Mouse (Mus musculus) liver, embryonic 14.5 days (tissue): Measurements from ENCODE around the gene Fam189b. TPM values are rescaled to one million over a fixed set of nuclear protein-coding genes. Genes with fewer than 3 reads are reported as not detected.

Experiments used
- ATAC-seq: fragments of 200-750 bp; cut with Nextera tagmentation; 2 replicates; pipeline ENCODE4 v1.8.0; 2017; ENCODE audit warnings: moderate number of reproducible peaks, mild to moderate bottlenecking, moderate library complexity; ENCODE audit not compliant: insufficient read depth
- DNase-seq, 3 experiments: peaks; one replicate each; pipeline ENCODE4 v3.0.0-alpha.2; 2012 to 2013; ENCODE audit warnings: low read depth in 3 of 3, low spot score in 3 of 3
- H3K27ac ChIP-seq: fragments of 300-500 bp; sonication (generic); 2 replicates; pipeline ENCODE4 v1.5.1; 2014; ENCODE audit warnings: moderate library complexity, mild to moderate bottlenecking, control low read depth, inconsistent platforms
- H3K27me3 ChIP-seq: fragments of 300-500 bp; sonication (generic); 2 replicates; pipeline ENCODE4 v1.6.1; 2014; ENCODE audit warnings: mild to moderate bottlenecking, low read length, moderate library complexity; ENCODE audit not compliant: control insufficient read depth, insufficient read depth
- H3K36me3 ChIP-seq: fragments of 300-500 bp; sonication (generic); replicated peaks from 2 replicates; pipeline ENCODE4 v1.6.1; 2014; ENCODE audit warnings: low read depth; ENCODE audit not compliant: control insufficient read depth, insufficient read depth
- H3K4me1 ChIP-seq, 2 experiments: fragments of 200-500 bp in 1 of 2; fragments of 300-500 bp in 1 of 2; sonication (generic) in 1 of 2; replicated peaks; 2 replicates each; pipeline ENCODE4 v1.6.1; 2012 to 2014; ENCODE audit warnings: antibody characterized with exemption in 1 of 2, inconsistent platforms in 1 of 2, low read length in 1 of 2; ENCODE audit not compliant: control insufficient read depth in 2 of 2, insufficient read depth in 2 of 2
- H3K4me2 ChIP-seq: fragments of 300-500 bp; sonication (generic); 2 replicates; pipeline ENCODE4 v1.6.1; 2014; ENCODE audit warnings: low read depth, mild to moderate bottlenecking, control low read depth, moderate library complexity
- H3K4me3 ChIP-seq, 2 experiments: fragments of 200-500 bp in 1 of 2; fragments of 300-500 bp in 1 of 2; sonication (generic) in 1 of 2; 2 replicates each; pipeline ENCODE4 v1.5.1; 2012 to 2014; ENCODE audit warnings: low read depth in 2 of 2, low read length in 2 of 2, mild to moderate bottlenecking in 2 of 2, control low read depth in 1 of 2, inconsistent platforms in 1 of 2, moderate library complexity in 1 of 2; ENCODE audit not compliant: insufficient read depth in 1 of 2
- H3K9ac ChIP-seq: fragments of 300-500 bp; sonication (generic); replicated peaks from 2 replicates; pipeline ENCODE4 v1.6.1; 2014; ENCODE audit warnings: mild to moderate bottlenecking, control low read depth, moderate library complexity
- H3K9me3 ChIP-seq: fragments of 300-500 bp; sonication (generic); 2 replicates; pipeline ENCODE4 v1.6.1; 2016; ENCODE audit warnings: low read length, mixed read lengths; ENCODE audit not compliant: control insufficient read depth
- CTCF ChIP-seq: IDR thresholded peaks from 2 replicates; pipeline ENCODE4 v1.5.1; 2016; ENCODE audit warnings: antibody characterized with exemption, low read depth, control low read depth
- EP300 ChIP-seq: IDR thresholded peaks from 2 replicates; pipeline ENCODE4 v1.6.1; 2016; ENCODE audit warnings: antibody characterized with exemption, low read depth
- WGBS: fragments of 180-500 bp; shearing (Covaris S2); extraction: QIAGEN DNeasy Blood & Tissue Kit; methylation state at CpG from one replicate; pipeline ENCODE4 v1.1.7; 2014; ENCODE audit not compliant: insufficient replicate concordance; 5-methylcytosine and 5-hydroxymethylcytosine counted together
- polyA plus RNA-seq, 2 experiments: library from polyadenylated mRNA; depleted of rRNA in 1 of 2; stranded (reverse) in 1 of 2; unstranded in 1 of 2; fragments of >200 nt; fragmentation: Nextera tagmentation in 1 of 2; extraction: Ambion mirVana in 1 of 2; gene quantifications; 2 replicates each; pipeline versions ENCODE4 v1.2.1 to v1.2.3; 2012 to 2014

Fam189b gene
- polyA plus RNA-seq, 2 experiments, result 1.7 to 3.6 TPM

DNA sequence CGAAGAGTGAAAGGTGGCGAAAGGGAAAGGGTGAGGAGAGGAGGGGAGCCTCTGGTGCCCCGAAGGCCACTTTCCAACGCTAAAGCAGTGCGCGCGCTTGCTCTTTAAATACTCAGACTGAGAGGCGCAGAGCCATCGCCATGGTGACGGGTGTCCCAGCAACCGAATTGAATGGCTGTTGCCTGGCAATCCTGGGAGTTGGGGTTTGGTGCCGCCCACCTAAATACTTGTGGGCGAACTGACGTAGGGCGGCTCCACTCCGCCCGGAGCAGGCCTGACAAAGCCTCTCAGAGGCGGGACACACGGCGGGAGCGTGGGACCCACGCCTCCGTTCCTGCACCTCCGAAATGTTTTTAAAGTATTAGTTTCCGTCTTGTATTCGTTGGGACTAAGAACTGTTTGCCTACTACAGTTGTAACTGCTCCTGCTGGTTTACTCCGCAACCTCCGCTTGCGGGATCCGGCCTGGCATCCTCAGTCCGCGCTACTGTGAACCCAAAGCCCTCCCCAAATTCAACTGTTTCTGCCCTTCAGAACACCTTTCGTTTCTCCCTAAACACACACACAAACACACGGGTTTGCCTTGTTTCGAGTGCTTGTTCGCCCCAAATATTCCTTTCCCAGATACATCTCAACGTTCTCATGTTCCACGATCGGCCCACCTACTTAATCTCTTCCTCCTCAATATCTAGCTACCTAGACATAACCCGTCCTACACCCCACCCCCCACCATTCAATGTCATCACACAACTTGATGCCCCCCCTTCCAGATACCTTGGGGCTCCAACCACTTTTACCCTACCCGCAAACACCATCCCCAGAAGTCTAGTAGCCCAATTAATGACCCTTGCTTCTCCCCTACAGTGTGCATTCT, 44.6 kb downstream of the Fam189b start:
- H3K9me3 ChIP-seq, result no peaks in the 10 kb centered on the region
- H3K4me3 ChIP-seq, result peak overlapping the region in 1 of 2 experiments; percentile 43; a peak in 3 of 4 replicates
- DNase-seq, result peak in 1 of 3 experiments; percentile 58
- H3K36me3 ChIP-seq, result no peaks in the 10 kb centered on the region
- H3K27me3 ChIP-seq, result peaks cover 38% of the 10 kb centered on the region
- 5% methylated on average over 41 of the region's 41 CpGs for WGBS
- H3K4me2 ChIP-seq, result peak overlapping the region; percentile 62
- ATAC-seq, result peak; percentile 27; the same call in 1 of the 2 replicates
- no peak overlapping the region for H3K9ac ChIP-seq
- no peak for TF ChIP-seq CTCF
- H3K27ac ChIP-seq, result no peak overlapping the region
- peaks cover 0 to 5% of the 10 kb centered on the region in 2 experiments; a peak in 1 of 4 replicates for H3K4me1 ChIP-seq

DNA sequence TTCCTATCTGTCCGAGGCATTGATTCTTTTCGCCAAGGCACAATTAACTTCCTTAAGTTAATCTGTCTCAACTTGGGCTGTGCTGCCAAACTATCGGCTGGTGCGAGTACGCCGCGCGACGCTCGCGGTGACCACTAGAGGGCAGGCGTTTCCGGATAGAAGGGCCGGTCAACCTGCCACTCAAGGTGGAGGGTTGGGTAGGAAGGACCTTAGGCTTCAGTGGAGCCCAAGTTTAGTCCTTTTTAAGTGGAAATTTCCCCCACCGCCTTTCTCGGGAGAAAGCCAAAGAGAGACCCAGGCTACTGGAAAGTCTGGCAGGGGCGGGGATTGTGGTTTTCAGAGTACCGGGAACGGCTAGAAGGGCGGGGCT, 45.2 kb downstream of the Fam189b start:
- Histone ChIP-seq H3K4me1 (peaks cover 0 to 5% of the 10 kb centered on the region in 2 experiments; a peak in 1 of 4 replicates), H3K4me2 (peak overlapping the region; percentile 62), H3K36me3 (no peaks in the 10 kb centered on the region), H3K4me3 (peak overlapping the region; percentile 43 to 66), H3K27me3 (peaks cover 38% of the 10 kb centered on the region), H3K9me3 (no peaks in the 10 kb centered on the region), H3K9ac (peak overlapping the region; percentile 4; the same call in 1 of the 2 replicates), H3K27ac (no peak overlapping the region)
- TF ChIP-seq CTCF (peak; percentile 98), EP300 (no peak)
- under 1% methylated on average over 20 of the region's 20 CpGs for WGBS
- ATAC-seq (peak; percentile 55; the same call in 1 of the 2 replicates), DNase-seq (peak; percentile 43 to 58 (median 53))

DNA sequence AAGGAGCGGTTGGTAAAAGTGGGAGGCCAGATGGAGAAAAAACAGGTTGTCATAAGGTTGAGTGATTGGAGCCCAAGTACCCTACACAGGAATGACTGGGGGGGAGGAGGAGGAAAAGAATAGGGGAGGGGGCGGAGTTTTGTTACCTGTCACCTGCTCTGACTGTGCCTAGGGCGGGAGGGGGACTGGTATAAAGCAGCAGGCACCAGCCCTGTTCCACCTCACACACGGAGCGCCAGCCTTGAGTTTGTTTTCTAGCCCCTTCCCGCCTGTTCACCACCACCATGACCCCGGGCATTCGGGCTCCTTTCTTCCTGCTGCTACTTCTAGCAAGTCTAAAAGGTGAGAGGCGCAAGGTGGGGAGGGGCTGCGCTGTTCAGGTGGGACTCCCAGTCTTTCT, 45.9 kb downstream of the Fam189b start, which contains the start of gene Muc1:
Muc1 (plus strand) TSS at position 222 of the 400 bp plus-strand sequence.
- Histone ChIP-seq H3K4me1 (peaks cover 0 to 5% of the 10 kb centered on the region in 2 experiments; a peak in 1 of 4 replicates), H3K27me3 (peaks cover 38% of the 10 kb centered on the region), H3K36me3 (no peaks in the 10 kb centered on the region), H3K4me2 (peak within 1 kb of the TSS; percentile 62), H3K9ac (peak within 1 kb of the TSS; percentile 4; the same call in 1 of the 2 replicates), H3K4me3 (peak within 1 kb of the TSS; percentile 43 to 66), H3K9me3 (no peaks in the 10 kb centered on the region), H3K27ac (no peak within 1 kb of the TSS)
- no peak for ATAC-seq
- TF ChIP-seq CTCF (no peak), EP300 (no peak)
- DNase-seq, result no peak
- 40% methylated on average over 10 of the region's 10 CpGs for WGBS

DNA sequence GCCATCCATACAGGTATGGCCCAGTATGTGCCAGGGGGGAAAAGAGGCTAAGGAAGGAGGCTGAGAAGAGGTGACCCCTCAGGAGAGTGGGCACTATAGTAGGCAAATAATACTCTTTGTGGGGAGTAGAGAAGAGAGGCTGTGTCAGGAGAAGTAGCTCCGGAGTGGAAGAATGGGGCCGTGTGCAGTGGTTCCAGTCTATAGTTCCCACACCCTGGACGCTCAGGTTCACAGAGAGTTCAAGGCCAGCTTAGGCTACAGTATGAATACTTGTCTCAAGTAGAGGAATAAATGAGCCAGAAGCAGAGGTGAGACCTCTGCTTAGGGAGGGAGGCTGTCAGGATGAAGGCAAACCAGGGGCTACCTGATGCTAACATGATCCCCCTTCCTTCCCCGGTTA, 46.3 kb downstream of the Fam189b start:
- no peaks in the 10 kb centered on the region for H3K36me3 ChIP-seq
- peaks cover 38% of the 10 kb centered on the region for H3K27me3 ChIP-seq
- no peak overlapping the region for H3K9ac ChIP-seq
- no peak for ATAC-seq
- no peak overlapping the region for H3K4me3 ChIP-seq
- no peak overlapping the region for H3K27ac ChIP-seq
- no peak overlapping the region for H3K4me2 ChIP-seq
- no peak for TF ChIP-seq EP300
- no peak for TF ChIP-seq CTCF
- DNase-seq, result no peak
- H3K4me1 ChIP-seq, result peaks cover 0 to 5% of the 10 kb centered on the region in 2 experiments; a peak in 1 of 4 replicates
- WGBS, result 79% methylated on average over 4 of the region's 4 CpGs
- H3K9me3 ChIP-seq, result no peaks in the 10 kb centered on the region

DNA sequence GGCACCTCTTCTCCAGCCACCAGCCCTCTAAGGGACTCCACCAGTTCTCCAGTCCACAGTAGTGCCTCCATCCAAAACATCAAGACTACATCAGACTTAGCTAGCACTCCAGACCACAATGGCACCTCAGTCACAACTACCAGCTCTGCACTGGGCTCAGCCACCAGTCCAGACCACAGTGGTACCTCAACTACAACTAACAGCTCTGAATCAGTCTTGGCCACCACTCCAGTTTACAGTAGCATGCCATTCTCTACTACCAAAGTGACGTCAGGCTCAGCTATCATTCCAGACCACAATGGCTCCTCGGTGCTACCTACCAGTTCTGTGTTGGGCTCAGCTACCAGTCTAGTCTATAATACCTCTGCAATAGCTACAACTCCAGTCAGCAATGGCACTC, 47.6 kb downstream of the Fam189b start:
- TF ChIP-seq EP300, result no peak
- TF ChIP-seq CTCF, result no peak
- Histone ChIP-seq H3K4me3 (no peak overlapping the region), H3K4me2 (no peak overlapping the region), H3K4me1 (peaks cover 0 to 5% of the 10 kb centered on the region in 2 experiments; a peak in 1 of 4 replicates), H3K9ac (no peak overlapping the region), H3K9me3 (no peaks in the 10 kb centered on the region), H3K27me3 (peaks cover 31% of the 10 kb centered on the region), H3K36me3 (no peaks in the 10 kb centered on the region), H3K27ac (no peak overlapping the region)
- ATAC-seq (no peak), DNase-seq (no peak)
- WGBS, result 47% methylated on average over 2 of the region's 2 CpGs
